Mouse (Mus musculus) frontal cortex, postnatal 25 days (tissue): ENCODE measurements at regions not wholly inside any gene's neighbourhood (a gene's known extent, or its start where the extent isn't known, plus 50 kb on each side); places are given as distances from the start of the nearest gene placed in this dataset.
"Not testable (repeated sequence)": the region's sequence is repeated elsewhere in the genome, so short reads cannot be mapped to it uniquely, and the experiment has no call there.

ENCODE experiments used
- DNase-seq, 2 experiments: peaks; one replicate each; pipeline ENCODE4 v3.0.0; 2022; ENCODE audit warnings: low spot score in 2 of 2

- peak in 1 of 2 experiments; percentile 9 for DNase-seq
Observed at GRCm38 (mm10) chr19:27694478-27694877, 264.9 kb upstream of the Pum3 start.

- DNase-seq: no peak
Observed at GRCm38 (mm10) chr19:27693706-27694105, 264.1 kb upstream of the Pum3 start.

GRCm38 (mm10) chr19:27692944-27693343 lies 263.3 kb upstream of the Pum3 start:
- no peak for DNase-seq

- DNase-seq: no peak
Observed at GRCm38 (mm10) chr19:27683426-27683825, 253.8 kb upstream of the Pum3 start.

- DNase-seq: no peak
Observed at GRCm38 (mm10) chr19:27679427-27679826, 249.8 kb upstream of the Pum3 start.

GRCm38 (mm10) chr19:27672679-27673190 lies 243.1 kb upstream of the Pum3 start:
- DNase-seq: no peak

- DNase-seq: no peak
Observed at GRCm38 (mm10) chr19:27663296-27663695, 233.7 kb upstream of the Pum3 start.

GRCm38 (mm10) chr19:27641001-27641400 lies 211.4 kb upstream of the Pum3 start:
- no peak for DNase-seq

- no peak for DNase-seq
Observed at GRCm38 (mm10) chr19:27633105-27633504, 203.5 kb upstream of the Pum3 start.

GRCm38 (mm10) chr19:27627626-27628025 lies 198.0 kb upstream of the Pum3 start:
- no peak for DNase-seq

- DNase-seq: no peak
Observed at GRCm38 (mm10) chr19:27617522-27617921, 187.9 kb upstream of the Pum3 start.

- no peak for DNase-seq
Observed at GRCm38 (mm10) chr19:27606933-27607332, 177.3 kb upstream of the Pum3 start.

GRCm38 (mm10) chr19:27603296-27603695 lies 173.7 kb upstream of the Pum3 start:
- no peak for DNase-seq

GRCm38 (mm10) chr19:27601551-27601950 lies 171.9 kb upstream of the Pum3 start:
- DNase-seq: no peak

- not testable (repeated sequence) for DNase-seq
Observed at GRCm38 (mm10) chr19:27600386-27600785, 170.8 kb upstream of the Pum3 start.

GRCm38 (mm10) chr19:27599639-27600308 lies 170.1 kb upstream of the Pum3 start:
- peak in 1 of 2 experiments; percentile 15 for DNase-seq

GRCm38 (mm10) chr19:27598350-27598749 lies 168.7 kb upstream of the Pum3 start:
- DNase-seq: no peak

GRCm38 (mm10) chr19:27585566-27585965 lies 155.9 kb upstream of the Pum3 start:
- no peak for DNase-seq

GRCm38 (mm10) chr19:27582111-27582500 lies 152.5 kb upstream of the Pum3 start:
- no peak for DNase-seq

GRCm38 (mm10) chr19:27581362-27582110 lies 151.9 kb upstream of the Pum3 start:
- no peak for DNase-seq

- no peak for DNase-seq
Observed at GRCm38 (mm10) chr19:27576478-27576877, 146.9 kb upstream of the Pum3 start.

GRCm38 (mm10) chr19:27566929-27567328 lies 137.3 kb upstream of the Pum3 start:
- DNase-seq: no peak

- DNase-seq: no peak
Observed at GRCm38 (mm10) chr19:27566060-27566459, 136.4 kb upstream of the Pum3 start.
